ENCODE assay signal across 7 mouse cellular contexts in genomic region chr4:44166702-44167396, GRCm38 (mm10).
DNase-seq lines count a peak whose midpoint lies in the region; ATAC-seq and TF ChIP-seq lines count a peak whose summit lies in the region.

No protein-coding gene starts in this region.

- peaks cover 4% of the 10 kb centered on the region; the same call in 1 of the 2 replicates for H3K4me1 ChIP-seq in spleen, adult 2 months (ENCODE audit: control insufficient read depth, insufficient read depth, insufficient read length)
- H3K4me1 ChIP-seq in forebrain, embryonic 12.5 days: peaks cover 47% of the 10 kb centered on the region
- H3K4me1 ChIP-seq in limb, embryonic 15.5 days: peaks cover 17% of the 10 kb centered on the region
- H3K4me1 ChIP-seq in stomach, embryonic 16.5 days (ENCODE audit: control insufficient read depth, insufficient read depth, low read length): peaks cover 24% of the 10 kb centered on the region

- no peak for TF ChIP-seq CTCF in spleen, adult 2 months (IDR thresholded peaks at IDR 0.05; ENCODE audit: extremely low read depth, insufficient read depth, insufficient read length, insufficient replicate concordance)

- 2% methylated on average over 20 of the region's 20 CpGs for whole genome bisulfite sequencing in spleen, adult 2 months
- 4% methylated on average over 20 of the region's 20 CpGs for WGBS in forebrain, embryonic 12.5 days
- 3% methylated on average over 20 of the region's 20 CpGs for WGBS in limb, embryonic 15.5 days
- 1% methylated on average over 20 of the region's 20 CpGs for WGBS in stomach, embryonic 16.5 days

- peak overlapping the region; percentile 67 for H3K4me3 ChIP-seq in spleen, adult 2 months (ENCODE audit: extremely low read depth, insufficient read depth, insufficient read length)
- peak overlapping the region; percentile 82 for H3K4me3 ChIP-seq in forebrain, embryonic 12.5 days (replicated peaks)
- peak overlapping the region; percentile 71 for H3K4me3 ChIP-seq in limb, embryonic 15.5 days
- peak overlapping the region; percentile 81 for H3K4me3 ChIP-seq in stomach, embryonic 16.5 days (replicated peaks; ENCODE audit: low read length)

- no peaks in the 10 kb centered on the region for H3K36me3 ChIP-seq in spleen, adult 2 months (ENCODE audit: control insufficient read depth, insufficient read depth, low read length)
- H3K36me3 ChIP-seq in forebrain, embryonic 12.5 days (replicated peaks): no peaks in the 10 kb centered on the region
- H3K36me3 ChIP-seq in limb, embryonic 15.5 days: no peaks in the 10 kb centered on the region
- no peaks in the 10 kb centered on the region for H3K36me3 ChIP-seq in stomach, embryonic 16.5 days (ENCODE audit: control insufficient read depth, insufficient read depth, low read length)

- peak overlapping the region; percentile 70 for H3K4me2 ChIP-seq in forebrain, embryonic 12.5 days
- H3K4me2 ChIP-seq in limb, embryonic 15.5 days: peak overlapping the region; percentile 49
- peak overlapping the region; percentile 52 for H3K4me2 ChIP-seq in stomach, embryonic 16.5 days (ENCODE audit: low read depth, low read length)

- no peak for TF ChIP-seq POLR2A in spleen, adult 2 months (IDR thresholded peaks at IDR 0.05; ENCODE audit: low read depth, low read length)

- peak overlapping the region; percentile 79 for H3K9ac ChIP-seq in forebrain, embryonic 12.5 days
- peak overlapping the region; percentile 78 for H3K9ac ChIP-seq in limb, embryonic 15.5 days
- peak overlapping the region; percentile 94 for H3K9ac ChIP-seq in stomach, embryonic 16.5 days (ENCODE audit: low read length)

- peak overlapping the region; percentile 96 for H3K27ac ChIP-seq in spleen, adult 2 months (ENCODE audit: insufficient read depth, low read length)
- peak overlapping the region; percentile 99 for H3K27ac ChIP-seq in forebrain, embryonic 12.5 days
- peak overlapping the region; percentile 97 for H3K27ac ChIP-seq in limb, embryonic 15.5 days
- peak overlapping the region; percentile 99 for H3K27ac ChIP-seq in stomach, embryonic 16.5 days (ENCODE audit: low read length)

- no peaks in the 10 kb centered on the region for H3K27me3 ChIP-seq in spleen, adult 2 months (ENCODE audit: control insufficient read depth, insufficient read depth, low read length)
- no peaks in the 10 kb centered on the region for H3K27me3 ChIP-seq in forebrain, embryonic 12.5 days
- no peaks in the 10 kb centered on the region for H3K27me3 ChIP-seq in limb, embryonic 15.5 days
- no peaks in the 10 kb centered on the region for H3K27me3 ChIP-seq in stomach, embryonic 16.5 days (ENCODE audit: control insufficient read depth, insufficient read depth, low read length)

- no peaks in the 10 kb centered on the region for H3K9me3 ChIP-seq in forebrain, embryonic 12.5 days
- H3K9me3 ChIP-seq in limb, embryonic 15.5 days: no peaks in the 10 kb centered on the region
- H3K9me3 ChIP-seq in stomach, embryonic 16.5 days (replicated peaks; ENCODE audit: control insufficient read depth, low read length): no peaks in the 10 kb centered on the region

- no peak for DNase-seq in spleen, adult 2 months (ENCODE audit: low read depth in 1 of 2, low spot score in 2 of 2)
- DNase-seq in spleen, adult 12 weeks (ENCODE audit: low spot score): no peak
- DNase-seq in yolk sac, embryonic 10.5 days (ENCODE audit: low spot score): no peak
- DNase-seq in thymus, adult 18-20 months: no peak

- ATAC-seq in forebrain, embryonic 12.5 days (ENCODE audit: low FRiP score): no peak
- ATAC-seq in limb, embryonic 15.5 days (ENCODE audit: insufficient number of reproducible peaks, low FRiP score, low TSS enrichment, low read depth): no peak
- ATAC-seq in stomach, embryonic 16.5 days (ENCODE audit: insufficient read depth, low FRiP score): no peak
